Mouse (Mus musculus): ENCODE results near the gene Ntn5. TPM values are rescaled to one million over a fixed set of nuclear protein-coding genes. Genes with fewer than 3 reads are reported as not detected.

Ntn5 gene
- total and polyA plus RNA-seq, 3 experiments = 0.08 to 0.57 TPM; not detected in 1

- dilution Hi-C loops (cut with MboI; ENCODE audit: extremely low pct_ligation_motif_present, extremely low pct_unique_long_range_greater_than_20kb, low sequenced_read_pairs) = no loop called here
- Histone ChIP-seq H3K4me2 (ENCODE audit: insufficient read depth, low read depth, poor library complexity, severe bottlenecking) (no peak overlapping the region), H3K4me3 (replicated peaks in 1 of 3; ENCODE audit: low read depth in 2 of 3, low read length in 2 of 3, poor library complexity in 1 of 3) (no peak overlapping the region), H3K27me3 (replicated peaks) (no peaks in the 10 kb centered on the region), H3K9ac (ENCODE audit: insufficient read depth, low read depth) (no peak overlapping the region), H3K36me3 (replicated peaks in 1 of 2; ENCODE audit: control insufficient read depth in 1 of 2, insufficient read depth in 1 of 2, low read length in 1 of 2) (peaks cover 76 to 82% of the 10 kb centered on the region in 2 experiments), H3K79me2 (replicated peaks; ENCODE audit: control insufficient read depth, extremely low read depth, insufficient read depth, poor library complexity, severe bottlenecking) (peaks cover 25% of the 10 kb centered on the region), H3K4me1 (ENCODE audit: control insufficient read depth in 1 of 2, insufficient read depth in 2 of 2) (peaks cover 7 to 23% of the 10 kb centered on the region in 2 experiments; a peak in 3 of 4 replicates), H3K27ac (ENCODE audit: insufficient read depth, low read depth) (no peak overlapping the region), H3K9me3 (replicated peaks; ENCODE audit: low read length) (no peaks in the 10 kb centered on the region)
- TF ChIP-seq E2F4 (IDR thresholded peaks at IDR 0.05; ENCODE audit: insufficient replicate concordance, low read depth, low read length) (no peak), POLR2AphosphoS2 (IDR thresholded peaks at IDR 0.05; ENCODE audit: low read depth, low read length) (peak; percentile 74; the same call in 1 of the 2 replicates), GABPA (IDR thresholded peaks at IDR 0.05; ENCODE audit: insufficient replicate concordance, low read depth, low read length) (no peak), KAT2A (IDR thresholded peaks at IDR 0.05; ENCODE audit: insufficient replicate concordance, low read length) (no peak), NELFE (IDR thresholded peaks at IDR 0.05; ENCODE audit: low read depth, low read length) (no peak), CHD2 (IDR thresholded peaks at IDR 0.05; ENCODE audit: low read length) (peak; percentile 11; the same call in 1 of the 2 replicates), IRF4 (IDR thresholded peaks at IDR 0.05; ENCODE audit: low read depth, low read length) (no peak)
- in situ Hi-C loops (cut with MboI; ENCODE audit: low pct_ligation_motif_present, low pct_unique_long_range_greater_than_20kb, low sequenced_read_pairs) = no loop called here
- no peak for DNase-seq (ENCODE audit: extremely low read depth)
Observed at GRCm38 (mm10) chr7:45721642-45722347, 38.0 kb downstream of the Ntn5 start.

GRCm38 (mm10) chr7:45722348-45722713 lies 38.5 kb downstream of the Ntn5 start:
- no peak for TF ChIP-seq USF2 (conservative IDR thresholded peaks at IDR 0.05; ENCODE audit: low read depth, low read length)
- TF ChIP-seq EP300 (IDR thresholded peaks at IDR 0.05; ENCODE audit: low read length) = no peak
- no peak for TF ChIP-seq BHLHE40 (IDR thresholded peaks at IDR 0.05; ENCODE audit: low read depth, low read length)
- Histone ChIP-seq H3K27me3 (replicated peaks) (no peaks in the 10 kb centered on the region), H3K4me1 (ENCODE audit: control insufficient read depth in 1 of 2, insufficient read depth in 2 of 2) (peaks cover 7 to 26% of the 10 kb centered on the region in 2 experiments; a peak in 3 of 4 replicates), H3K4me3 (replicated peaks in 1 of 3; ENCODE audit: low read depth in 2 of 3, low read length in 2 of 3, poor library complexity in 1 of 3) (no peak overlapping the region), H3K9me3 (replicated peaks; ENCODE audit: low read length) (no peaks in the 10 kb centered on the region), H3K36me3 (replicated peaks in 1 of 2; ENCODE audit: control insufficient read depth in 1 of 2, insufficient read depth in 1 of 2, low read length in 1 of 2) (peaks cover 81 to 87% of the 10 kb centered on the region in 2 experiments), H3K27ac (ENCODE audit: insufficient read depth, low read depth) (no peak overlapping the region), H3K9ac (ENCODE audit: insufficient read depth, low read depth) (no peak overlapping the region), H3K79me2 (replicated peaks; ENCODE audit: control insufficient read depth, extremely low read depth, insufficient read depth, poor library complexity, severe bottlenecking) (peaks cover 20% of the 10 kb centered on the region), H3K4me2 (ENCODE audit: insufficient read depth, low read depth, poor library complexity, severe bottlenecking) (no peak overlapping the region)
- in situ Hi-C loops (cut with MboI; ENCODE audit: low pct_ligation_motif_present, low pct_unique_long_range_greater_than_20kb, low sequenced_read_pairs) (no loop called here), dilution Hi-C loops (cut with MboI; ENCODE audit: extremely low pct_ligation_motif_present, extremely low pct_unique_long_range_greater_than_20kb, low sequenced_read_pairs) (no loop called here)
- DNase-seq (ENCODE audit: extremely low read depth) = no peak

GRCm38 (mm10) chr7:45723301-45723700 lies 39.5 kb downstream of the Ntn5 start:
- Histone ChIP-seq H3K9ac (ENCODE audit: insufficient read depth, low read depth) (no peak overlapping the region), H3K4me1 (ENCODE audit: control insufficient read depth in 1 of 2, insufficient read depth in 2 of 2) (peaks cover 7 to 26% of the 10 kb centered on the region in 2 experiments; a peak in 3 of 4 replicates), H3K4me2 (ENCODE audit: insufficient read depth, low read depth, poor library complexity, severe bottlenecking) (no peak overlapping the region), H3K4me3 (replicated peaks in 1 of 3; ENCODE audit: low read depth in 2 of 3, low read length in 2 of 3, poor library complexity in 1 of 3) (no peak overlapping the region), H3K79me2 (replicated peaks; ENCODE audit: control insufficient read depth, extremely low read depth, insufficient read depth, poor library complexity, severe bottlenecking) (peaks cover 17% of the 10 kb centered on the region), H3K27me3 (replicated peaks) (no peaks in the 10 kb centered on the region), H3K9me3 (replicated peaks; ENCODE audit: low read length) (no peaks in the 10 kb centered on the region), H3K36me3 (replicated peaks in 1 of 2; ENCODE audit: control insufficient read depth in 1 of 2, insufficient read depth in 1 of 2, low read length in 1 of 2) (peaks cover 88 to 96% of the 10 kb centered on the region in 2 experiments), H3K27ac (ENCODE audit: insufficient read depth, low read depth) (no peak overlapping the region)
- TF ChIP-seq RCOR1 (conservative IDR thresholded peaks at IDR 0.05; ENCODE audit: low read depth, low read length) (no peak), POLR2A (IDR thresholded peaks at IDR 0.05; ENCODE audit: low read depth, low read length) (0 out of 2 replicates have a peak, but pooled peaks have one; percentile 25)
- DNase-seq (ENCODE audit: extremely low read depth) = no peak
- dilution Hi-C loops (cut with MboI; ENCODE audit: extremely low pct_ligation_motif_present, extremely low pct_unique_long_range_greater_than_20kb, low sequenced_read_pairs) (no loop called here), in situ Hi-C loops (cut with MboI; ENCODE audit: low pct_ligation_motif_present, low pct_unique_long_range_greater_than_20kb, low sequenced_read_pairs) (no loop called here)

All from CH12.LX (cell line).